ENCODE assay signal across 7 mouse cellular contexts in the genomic region with DNA sequence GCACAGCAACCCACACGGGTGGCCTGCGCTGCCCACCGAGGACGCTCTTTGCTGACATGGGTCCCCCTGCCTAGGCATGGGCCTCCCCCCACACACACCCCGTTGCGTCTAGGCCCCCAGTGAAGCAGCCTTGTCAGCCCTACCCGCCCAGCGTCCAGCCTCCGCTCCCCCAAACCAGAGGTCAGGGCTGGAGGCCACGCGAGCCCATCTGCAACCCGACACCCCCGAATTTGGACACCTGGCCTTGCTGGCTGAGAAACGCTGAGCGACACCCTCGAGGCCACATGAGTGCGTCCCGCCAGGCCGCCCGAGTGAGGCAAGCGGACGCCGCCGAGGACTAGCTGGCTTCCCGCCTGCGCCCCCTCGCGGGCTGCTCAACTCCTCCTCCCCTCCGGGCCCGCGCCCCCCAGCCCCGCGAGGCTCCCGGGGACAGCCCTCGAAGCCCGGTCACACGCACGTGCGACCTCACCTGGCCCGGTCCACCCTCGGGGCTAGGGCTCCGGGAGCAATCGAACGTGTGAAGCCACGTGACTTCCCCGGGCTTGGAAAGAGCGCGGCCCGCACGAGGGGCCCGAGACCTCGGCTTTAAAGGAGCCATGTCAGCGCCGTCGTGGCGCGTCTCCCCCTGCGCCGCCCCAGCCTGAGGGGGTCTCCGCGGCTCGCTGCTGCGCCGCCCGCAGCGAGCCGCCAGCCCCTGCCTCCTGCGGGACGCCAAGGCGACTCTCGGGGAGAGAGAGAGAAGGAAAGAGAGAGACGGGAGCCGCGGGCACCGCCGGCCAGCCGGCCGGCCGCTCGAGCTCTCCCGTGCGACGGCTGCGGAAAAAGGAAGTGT. TPM values are rescaled to one million over a fixed set of nuclear protein-coding genes. Genes with fewer than 3 reads are reported as not detected.
DNase-seq lines count a peak whose midpoint lies in the region; ATAC-seq and TF ChIP-seq lines count a peak whose summit lies in the region.

No protein-coding gene starts in this region.

- H3K36me3 ChIP-seq in forebrain, postnatal 0 days (ENCODE audit: insufficient read depth): no peaks in the 10 kb centered on the region
- H3K36me3 ChIP-seq in hindbrain, embryonic 13.5 days: no peaks in the 10 kb centered on the region
- H3K36me3 ChIP-seq in midbrain, embryonic 10.5 days: no peaks in the 10 kb centered on the region
- no peaks in the 10 kb centered on the region for H3K36me3 ChIP-seq in testis, adult 2 months (ENCODE audit: control insufficient read depth, insufficient read depth, low read length)

- H3K27ac ChIP-seq in forebrain, postnatal 0 days (ENCODE audit: low read depth, low read length): no peak overlapping the region
- H3K27ac ChIP-seq in hindbrain, embryonic 13.5 days: no peak overlapping the region
- H3K27ac ChIP-seq in midbrain, embryonic 10.5 days (replicated peaks): peak overlapping the region; percentile 69; the same call in 1 of the 2 replicates
- peak overlapping the region; percentile 71 for H3K27ac ChIP-seq in testis, adult 2 months (ENCODE audit: control insufficient read depth, insufficient read depth, low read depth, low read length)

- peaks cover 56% of the 10 kb centered on the region for H3K27me3 ChIP-seq in forebrain, postnatal 0 days (ENCODE audit: insufficient read depth, low read length)
- peaks cover 81% of the 10 kb centered on the region for H3K27me3 ChIP-seq in hindbrain, embryonic 13.5 days
- peaks cover 83% of the 10 kb centered on the region for H3K27me3 ChIP-seq in midbrain, embryonic 10.5 days (ENCODE audit: low read depth, poor library complexity, severe bottlenecking)
- no peaks in the 10 kb centered on the region for H3K27me3 ChIP-seq in testis, adult 2 months (ENCODE audit: control insufficient read depth, insufficient read depth, low read length)

- peak overlapping the region; percentile 57 for H3K4me3 ChIP-seq in forebrain, postnatal 0 days (ENCODE audit: low read depth, low read length)
- H3K4me3 ChIP-seq in hindbrain, embryonic 13.5 days: peak overlapping the region; percentile 57
- H3K4me3 ChIP-seq in midbrain, embryonic 10.5 days: peak overlapping the region; percentile 60
- H3K4me3 ChIP-seq in testis, adult 2 months (ENCODE audit: control insufficient read depth, low read depth, low read length): peak overlapping the region; percentile 81

- no peaks in the 10 kb centered on the region for H3K9me3 ChIP-seq in forebrain, postnatal 0 days (ENCODE audit: low read length)
- H3K9me3 ChIP-seq in hindbrain, embryonic 13.5 days: no peaks in the 10 kb centered on the region
- H3K9me3 ChIP-seq in midbrain, embryonic 10.5 days (replicated peaks): no peaks in the 10 kb centered on the region

- peak overlapping the region; percentile 44; the same call in 1 of the 2 replicates for H3K9ac ChIP-seq in forebrain, postnatal 0 days
- peak overlapping the region; percentile 68 for H3K9ac ChIP-seq in hindbrain, embryonic 13.5 days

- peaks cover 3% of the 10 kb centered on the region; the same call in 1 of the 2 replicates for H3K4me1 ChIP-seq in forebrain, postnatal 0 days (ENCODE audit: insufficient read depth)
- H3K4me1 ChIP-seq in hindbrain, embryonic 13.5 days (replicated peaks): peaks cover 27% of the 10 kb centered on the region
- peaks cover 27% of the 10 kb centered on the region for H3K4me1 ChIP-seq in midbrain, embryonic 10.5 days
- peaks cover 19% of the 10 kb centered on the region for H3K4me1 ChIP-seq in testis, adult 2 months (ENCODE audit: control insufficient read depth, insufficient read depth, low read length)

- WGBS in forebrain, postnatal 0 days: 6% methylated on average over 71 of the region's 84 CpGs
- 2% methylated on average over 80 of the region's 84 CpGs for WGBS in hindbrain, embryonic 13.5 days
- 5% methylated on average over 84 of the region's 84 CpGs for WGBS in midbrain, embryonic 10.5 days

- peak; percentile 49; the same call in 1 of the 2 replicates for TF ChIP-seq CTCF in forebrain, postnatal 0 days (IDR thresholded peaks at IDR 0.05; ENCODE audit: low read depth)
- TF ChIP-seq CTCF in testis, adult 2 months (IDR thresholded peaks at IDR 0.05; ENCODE audit: control insufficient read depth, insufficient read depth, insufficient replicate concordance, low read depth, low read length): no peak

- ATAC-seq in forebrain, postnatal 0 days: peak; percentile 21; the same call in 1 of the 2 replicates
- ATAC-seq in hindbrain, embryonic 13.5 days (ENCODE audit: low FRiP score): peak; percentile 67

- DNase-seq in ZHBTc4 (ENCODE audit: low read depth, low spot score): peak; percentile 65
- DNase-seq in cerebellum, adult 11-12 months: peak; percentile 39
- peak; percentile 46 for DNase-seq in forebrain, postnatal 0 days
- peak; percentile 41 to 52 for DNase-seq in layer of hippocampus, postnatal 36 days
- DNase-seq in midbrain, embryonic 10.5 days (ENCODE audit: low spot score): peak; percentile 70

- no peak for TF ChIP-seq POLR2A in testis, adult 2 months (IDR thresholded peaks at IDR 0.05; ENCODE audit: control insufficient read depth, low read depth, low read length)

- peak overlapping the region; percentile 96 for H3K4me2 ChIP-seq in forebrain, postnatal 0 days (ENCODE audit: low read depth)
- H3K4me2 ChIP-seq in hindbrain, embryonic 13.5 days: peak overlapping the region; percentile 92

RNA-seq across cellular contexts. Expression of a gene that starts 1.6 kb away (rescaled TPM):
- total RNA-seq in forebrain, postnatal 0 days (2014; rRNA removed): 5.2 and 6.7 TPM in 2 replicates
- polyA plus RNA-seq in forebrain, postnatal 0 days (2015; fragmentation: Nextera tagmentation; extraction: Ambion mirVana): 2.2 and 5.1 TPM in 2 replicates
- 3.8 and 4.8 TPM in 2 replicates for polyA plus RNA-seq in hindbrain, embryonic 13.5 days (2015; fragmentation: Nextera tagmentation; extraction: Ambion mirVana)
- 100 to 1,000 TPM; 108 to 115 TPM for total RNA-seq in layer of hippocampus, postnatal 36 days (2021)
- 0.96 and 1.6 TPM in 2 replicates for polyA plus RNA-seq in midbrain, embryonic 10.5 days (2016; fragmentation: Nextera tagmentation; extraction: Ambion mirVana)
- polyA plus RNA-seq in testis, adult 2 months (2012; rRNA removed): 9.2 and 12.0 TPM in 2 replicates

RNA-seq across cellular contexts. Expression of a gene that starts 40.1 kb away (rescaled TPM):
- 165 and 180 TPM in 2 replicates for total RNA-seq in forebrain, postnatal 0 days (2014; rRNA removed)
- polyA plus RNA-seq in forebrain, postnatal 0 days (2015; fragmentation: Nextera tagmentation; extraction: Ambion mirVana): 94.9 and 107 TPM in 2 replicates
- polyA plus RNA-seq in hindbrain, embryonic 13.5 days (2015; fragmentation: Nextera tagmentation; extraction: Ambion mirVana): 121 and 134 TPM in 2 replicates
- total RNA-seq in layer of hippocampus, postnatal 36 days (2021): 100 to 1,000 TPM; 163 to 170 TPM
- polyA plus RNA-seq in midbrain, embryonic 10.5 days (2016; fragmentation: Nextera tagmentation; extraction: Ambion mirVana): 19.1 and 36.0 TPM in 2 replicates
- polyA plus RNA-seq in testis, adult 2 months (2012; rRNA removed): 0.22 and 0.40 TPM in 2 replicates

RNA-seq across cellular contexts. Expression of a gene that starts 44.4 kb away (rescaled TPM):
- total RNA-seq in forebrain, postnatal 0 days (2014; rRNA removed): not detected in 2 replicates
- polyA plus RNA-seq in forebrain, postnatal 0 days (2015; fragmentation: Nextera tagmentation; extraction: Ambion mirVana): not detected in 2 replicates
- polyA plus RNA-seq in hindbrain, embryonic 13.5 days (2015; fragmentation: Nextera tagmentation; extraction: Ambion mirVana): not detected in 2 replicates
- not detected for total RNA-seq in layer of hippocampus, postnatal 36 days (2021)
- not detected in 2 replicates for polyA plus RNA-seq in midbrain, embryonic 10.5 days (2016; fragmentation: Nextera tagmentation; extraction: Ambion mirVana)
- polyA plus RNA-seq in testis, adult 2 months (2012; rRNA removed): 0.77 and 13.1 TPM in 2 replicates

Comparison
In these comparisons a context has a peak if more than half of its experiments do, and no peak if none do; other contexts are left out.
1. H3K27ac ChIP-seq: peak in midbrain, embryonic 10.5 days (single experiment) and testis, adult 2 months (single experiment); none in forebrain, postnatal 0 days (single experiment) and hindbrain, embryonic 13.5 days (single experiment).
2. RNA of a gene that starts 40.1 kb away (polyA plus RNA-seq): 121 to 134 TPM in hindbrain, embryonic 13.5 days, 94.9 to 107 TPM in forebrain, postnatal 0 days and 19.1 to 36.0 TPM in midbrain, embryonic 10.5 days; 0.22 to 0.40 TPM in testis, adult 2 months; every median in the first group is over 10 times any median in the second.
3. Peak in every context shown above with its lines, with median percentiles within 50 percentile points of each other: DNase-seq and H3K4me3 ChIP-seq.